Mouse (Mus musculus) A20 (cell line): Measurements from ENCODE around the gene Hacl1.
A peak's percentile ranks its signal among the peaks of the same experiment; 100 is the strongest.
"Not testable (repeated sequence)": the region's sequence is repeated elsewhere in the genome, so short reads cannot be mapped to it uniquely, and the experiment has no call there.

Experiments used
- DNase-seq: peaks from one replicate; pipeline ENCODE4 v3.0.0-alpha.2; 2011; ENCODE audit warnings: low read depth, low spot score

Gene Hacl1

DNA sequence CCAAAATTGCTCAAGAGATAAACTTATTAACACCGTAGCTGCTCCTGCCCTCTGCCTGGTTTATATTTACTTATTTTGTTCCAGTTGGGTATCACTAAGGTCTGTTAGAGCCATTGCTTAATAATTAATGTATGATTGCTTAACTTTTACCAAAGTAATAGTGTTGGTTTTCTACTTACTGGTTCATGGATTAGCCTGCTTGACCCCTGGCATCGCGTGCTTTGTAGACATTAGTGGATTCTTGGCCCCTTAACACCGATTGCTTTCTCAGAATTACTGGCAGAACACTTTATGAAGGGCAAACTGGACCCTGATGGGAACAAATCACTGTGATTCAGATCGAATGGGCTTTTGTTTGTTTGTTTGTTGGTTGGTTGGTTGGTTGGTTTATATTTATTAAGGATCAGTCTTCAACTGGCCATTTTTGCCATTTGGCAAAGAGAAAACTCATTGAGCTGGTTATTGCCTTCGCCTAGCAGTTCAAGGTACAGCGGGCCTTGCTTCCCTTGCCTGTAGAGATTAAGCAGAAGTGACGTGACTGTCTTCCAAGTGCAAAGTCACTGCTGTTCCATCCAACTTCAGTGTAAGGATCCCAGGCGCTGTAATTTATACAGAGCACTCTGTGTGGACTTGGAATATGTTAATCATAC is 545 bp upstream of the Hacl1 start:
- DNase-seq, result no peak

DNA sequence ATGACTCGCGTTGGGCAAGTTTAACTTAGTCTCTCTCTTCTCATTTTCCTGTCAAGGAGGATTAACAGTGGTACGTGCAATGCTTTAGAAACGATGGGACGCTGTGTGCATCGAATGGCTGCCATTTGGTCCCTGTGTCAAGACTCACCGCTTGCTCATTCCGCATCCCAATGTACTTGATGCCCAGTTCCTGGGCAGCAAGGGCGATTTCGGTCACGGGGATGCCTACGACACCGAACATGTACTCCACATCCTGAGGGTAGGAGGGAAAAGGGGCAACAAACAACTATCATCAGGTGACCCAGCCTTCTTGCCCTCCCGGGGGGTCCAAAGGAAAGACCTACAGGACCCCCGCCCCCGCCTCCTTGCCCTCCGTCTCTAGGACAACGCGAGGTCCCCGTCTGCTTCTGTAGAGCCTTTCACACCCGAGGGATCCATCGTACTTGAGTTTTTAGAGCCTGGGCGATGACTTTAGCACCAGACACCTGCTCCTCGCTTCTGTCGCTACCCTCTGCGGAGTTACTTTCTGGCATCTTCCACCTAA is 668 bp downstream of the Hacl1 start, which contains the start of gene Gm49387:
Gm49387 (minus strand) TSS at position 533 of the 544 bp plus-strand sequence.
- no peak for DNase-seq

DNA sequence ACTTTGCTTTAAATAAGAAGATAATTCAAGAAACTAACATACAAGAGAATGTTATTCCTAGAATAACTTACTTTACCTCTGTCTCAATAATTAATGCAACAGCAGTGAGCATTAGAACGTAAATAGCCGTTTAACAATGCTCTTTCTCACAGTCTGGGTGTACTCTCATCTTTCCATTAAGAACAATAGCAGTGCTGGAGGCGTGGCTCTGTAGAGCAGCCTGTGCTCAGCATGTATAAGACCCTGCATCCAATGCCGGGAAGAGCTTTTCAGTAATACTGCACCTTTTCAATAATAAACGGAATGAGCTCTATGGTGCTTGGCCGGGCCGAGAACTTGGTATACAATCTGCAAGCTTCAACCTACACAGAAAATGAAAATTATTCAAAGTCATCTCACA is 10.4 kb downstream of the Hacl1 start:
- no peak for DNase-seq

GRCm38 (mm10) chr14:31622748-31623147 is 18.3 kb downstream of the Hacl1 start:
- no peak for DNase-seq

DNA sequence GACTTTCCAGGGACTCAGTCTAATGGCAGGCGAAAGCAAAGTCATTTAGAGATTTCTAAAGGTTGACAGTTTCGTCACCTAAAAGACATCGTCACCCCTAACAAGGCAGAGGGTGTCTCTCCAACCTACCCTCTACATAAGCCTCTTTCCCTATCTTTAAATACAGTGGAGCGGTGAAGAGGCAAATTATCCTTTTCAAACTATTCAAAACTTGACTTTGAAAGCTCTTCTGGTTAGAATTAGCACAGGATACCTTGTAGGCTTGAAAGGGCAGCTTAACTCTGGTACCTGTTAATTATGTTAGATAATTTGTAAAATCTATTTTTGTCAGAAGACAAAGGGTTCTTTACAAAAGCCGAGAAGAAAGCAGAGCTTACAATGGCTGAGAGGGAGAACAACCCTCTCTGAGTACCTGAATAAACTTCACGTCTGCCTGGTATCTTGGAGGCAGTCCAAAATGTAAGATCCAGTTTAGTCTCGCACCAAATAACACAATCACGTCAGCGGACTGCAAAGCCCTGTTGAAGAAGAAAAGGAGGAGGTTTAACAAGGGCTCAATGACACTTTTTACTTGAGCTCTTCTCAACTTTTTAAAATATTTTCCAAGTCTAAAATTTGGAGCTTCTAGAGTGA is 20.4 kb downstream of the Hacl1 start:
- DNase-seq, result no peak

DNA sequence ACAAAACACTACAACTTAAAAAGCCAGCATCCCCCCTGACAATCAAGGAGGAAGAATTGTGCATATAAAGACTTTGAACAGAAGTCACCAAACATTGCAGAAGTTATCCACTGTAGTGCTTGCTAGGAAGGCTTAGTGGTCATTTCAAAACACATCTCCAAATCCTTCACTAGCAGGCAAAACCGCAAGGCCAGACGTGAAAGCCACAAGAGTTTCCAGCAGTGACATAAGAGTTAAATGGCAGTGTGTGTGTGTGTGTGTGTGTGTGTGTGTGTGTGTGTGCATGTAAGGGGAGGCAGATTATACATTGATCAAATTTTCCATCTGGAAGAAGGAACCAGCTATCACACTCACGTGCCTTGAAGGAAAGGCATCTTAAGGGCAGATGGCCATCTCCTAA is 23.1 kb downstream of the Hacl1 start:
- DNase-seq, result no peak

GRCm38 (mm10) chr14:31617204-31617603 is 23.9 kb downstream of the Hacl1 start:
- DNase-seq, result no peak

GRCm38 (mm10) chr14:31613671-31614070 is 27.4 kb downstream of the Hacl1 start:
- no peak for DNase-seq

- DNase-seq, result peak; percentile 15
Observed at GRCm38 (mm10) chr14:31611986-31612385, 29.1 kb downstream of the Hacl1 start.

DNA sequence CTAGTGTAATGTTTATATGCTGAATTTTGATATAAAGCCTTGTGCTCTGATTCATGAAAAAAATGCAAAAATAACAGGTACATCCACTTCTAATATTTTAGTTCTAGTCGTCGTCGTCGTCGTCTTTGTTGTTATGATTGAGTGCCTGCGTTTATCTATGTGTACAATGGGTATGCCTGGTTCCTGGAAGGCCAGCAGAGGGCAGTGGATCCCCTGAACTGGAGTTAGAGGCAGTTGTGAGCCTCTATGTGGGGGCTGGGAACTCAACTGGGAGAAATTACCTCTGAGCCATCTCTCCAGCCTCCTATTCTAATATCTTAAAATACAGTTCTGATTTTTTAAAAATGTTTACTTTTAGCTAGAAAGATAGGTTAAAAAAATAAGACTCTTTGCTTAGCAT is 35.6 kb downstream of the Hacl1 start:
- peak; percentile 30 for DNase-seq

GRCm38 (mm10) chr14:31604916-31605315 is 36.2 kb downstream of the Hacl1 start:
- peak; percentile 16 for DNase-seq

DNA sequence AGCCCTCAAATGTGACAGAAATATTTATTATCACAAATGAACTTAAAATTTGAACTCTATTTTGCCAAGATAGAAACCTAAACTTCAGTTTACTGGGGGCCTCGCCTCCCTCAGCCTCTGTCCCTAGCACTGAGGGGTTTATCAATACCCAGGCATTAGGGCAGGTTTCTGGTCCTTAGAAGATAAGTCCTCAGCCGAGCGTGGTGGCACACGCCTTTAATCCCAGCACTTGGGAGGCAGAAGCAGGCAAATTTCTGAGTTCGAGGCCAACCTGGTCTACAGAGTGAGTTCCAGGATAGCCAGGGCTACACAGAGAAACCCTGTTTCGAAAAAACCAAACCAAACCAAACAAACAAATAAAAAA is 38.5 kb downstream of the Hacl1 start:
- DNase-seq, result not testable (repeated sequence)

DNA sequence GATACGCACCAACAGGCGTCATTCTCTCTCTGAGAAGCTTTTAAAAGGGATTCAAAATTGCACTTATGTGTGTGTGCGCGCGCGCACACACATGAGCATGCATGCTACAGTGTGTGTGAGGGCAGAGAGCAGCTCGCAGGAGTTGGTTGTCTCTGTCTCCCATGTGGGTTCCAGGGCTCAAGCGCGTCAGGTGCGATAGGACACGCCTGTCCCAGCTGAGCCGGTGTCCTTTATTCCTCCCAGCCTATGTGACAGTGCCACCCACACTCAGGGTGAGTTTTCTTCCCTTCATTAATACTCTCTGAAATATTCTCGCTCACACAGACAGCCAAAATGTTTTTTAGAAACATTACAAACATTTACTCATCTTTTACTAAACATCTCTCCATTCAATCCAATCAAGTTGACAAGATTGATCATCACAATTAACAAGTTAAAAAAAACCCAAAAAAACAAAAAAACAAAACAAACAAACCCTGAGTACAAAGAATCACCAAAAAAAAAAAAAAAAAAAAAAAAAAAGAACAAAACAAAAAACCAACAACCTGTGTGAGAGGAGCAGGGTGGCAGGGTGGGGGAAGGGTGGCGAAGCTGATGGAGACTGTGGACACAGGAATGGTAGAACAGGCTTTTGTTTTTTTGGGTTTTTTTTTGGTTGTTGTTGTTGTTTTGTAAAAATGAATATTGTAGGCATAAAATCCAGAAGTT is 39.0 kb downstream of the Hacl1 start:
- no peak for DNase-seq

GRCm38 (mm10) chr14:31597446-31597845 is 43.6 kb downstream of the Hacl1 start:
- DNase-seq, result no peak

DNA sequence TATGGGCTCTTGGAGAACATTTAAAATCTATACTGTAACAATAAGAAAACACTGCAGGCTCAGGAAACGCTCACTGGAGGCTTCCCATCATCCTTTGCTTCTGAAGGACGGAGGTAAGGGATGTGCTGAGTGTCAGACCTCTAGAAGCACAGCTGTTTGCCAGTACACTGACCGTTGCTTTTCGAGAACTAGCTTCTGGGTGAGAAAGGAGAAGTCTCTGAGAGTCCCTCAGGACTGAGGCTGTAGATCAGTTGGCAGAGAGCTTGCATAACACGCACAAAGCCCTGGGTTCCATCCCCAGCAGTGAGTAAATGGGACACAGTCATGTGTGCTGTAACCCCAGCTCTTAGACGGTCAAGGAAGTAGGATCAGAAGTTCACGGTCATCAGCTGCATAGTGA is 44.7 kb downstream of the Hacl1 start:
- DNase-seq, result no peak

GRCm38 (mm10) chr14:31594693-31595092 is 46.4 kb downstream of the Hacl1 start:
- no peak for DNase-seq

GRCm38 (mm10) chr14:31593036-31593435 is 48.0 kb downstream of the Hacl1 start:
- no peak for DNase-seq

DNA sequence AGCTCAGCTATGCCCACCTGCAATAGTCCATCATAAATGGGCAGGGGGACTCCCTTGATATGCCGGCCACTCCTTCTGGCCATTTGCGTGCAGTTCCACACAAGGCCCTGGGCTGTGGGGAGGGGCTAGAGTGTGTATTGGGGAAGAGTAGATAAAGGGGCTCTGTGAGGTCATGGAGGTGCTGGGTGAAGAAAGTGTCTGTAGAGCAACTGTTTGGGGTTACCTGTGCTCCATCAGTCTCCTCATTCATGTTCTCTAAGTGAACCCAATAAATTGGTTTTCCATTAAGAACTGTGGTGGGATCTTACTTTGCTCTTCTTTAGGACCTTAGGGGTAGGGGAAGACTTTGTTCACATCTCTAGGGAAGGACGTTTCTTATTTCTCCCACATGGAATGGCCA is 49.8 kb downstream of the Hacl1 start, which contains the start of gene Colq:
Colq (minus strand) TSS at position 101 of the 400 bp plus-strand sequence.
- no peak for DNase-seq

DNA sequence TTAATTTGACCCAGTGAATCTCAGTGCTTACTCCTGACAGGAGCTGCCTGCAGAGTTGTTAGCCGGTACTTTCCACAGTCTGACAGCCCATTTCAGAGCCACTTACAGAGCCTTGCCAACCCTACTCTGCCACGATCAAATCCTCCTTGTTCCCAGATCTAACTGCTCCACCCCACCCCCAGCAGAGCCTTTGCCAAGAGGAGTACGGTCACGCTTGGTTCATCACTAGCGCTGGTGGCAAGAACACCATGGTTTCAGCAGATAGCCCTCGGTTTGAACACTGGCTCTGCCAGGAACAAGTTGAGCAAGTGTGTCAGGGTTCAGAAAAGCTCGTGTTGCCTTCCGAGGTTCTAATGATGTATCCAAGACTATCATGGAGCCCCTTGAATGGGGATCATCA is 54.6 kb downstream of the Hacl1 start:
- DNase-seq, result no peak

GRCm38 (mm10) chr14:31583082-31583481 is 58.0 kb downstream of the Hacl1 start:
- no peak for DNase-seq

DNA sequence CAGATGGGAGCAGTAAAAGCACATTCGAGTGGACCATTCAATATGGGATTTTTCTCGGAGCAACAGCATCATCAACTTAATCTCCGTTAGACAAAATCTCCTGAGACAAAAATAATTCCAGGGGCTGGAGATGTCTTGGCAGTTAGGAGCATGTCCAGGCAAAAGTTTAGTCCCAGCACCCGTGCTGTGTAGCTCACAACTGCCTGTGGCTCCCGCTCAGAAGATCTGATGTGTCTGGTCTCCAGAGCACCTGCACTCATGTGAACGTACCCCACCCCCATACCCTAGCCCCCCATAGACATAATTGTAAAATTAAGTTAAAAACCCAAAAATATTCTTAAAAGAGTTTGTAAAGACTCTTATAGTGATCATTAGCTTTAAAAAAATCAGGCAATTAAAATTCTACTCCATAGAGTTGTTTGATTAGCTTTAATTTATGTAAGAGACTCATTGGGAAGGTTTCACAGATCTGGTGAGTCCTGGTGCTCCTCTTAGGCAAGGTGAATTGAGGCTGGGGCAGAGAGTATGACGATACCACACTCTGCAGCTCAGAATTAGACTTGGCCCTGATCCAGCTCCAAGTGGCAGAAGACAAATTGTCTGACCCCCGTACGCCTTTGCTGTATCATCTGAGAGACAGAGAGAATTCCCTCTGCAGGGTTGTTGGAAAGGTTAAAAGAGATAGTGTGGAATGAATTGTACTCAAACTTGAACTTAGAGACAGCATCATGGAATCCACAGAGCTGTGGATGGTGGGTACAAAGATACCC is 62.9 kb downstream of the Hacl1 start:
- DNase-seq, result no peak
